Mouse (Mus musculus): ENCODE data around the gene Ccnq.
A peak's percentile ranks its signal among the peaks of the same experiment; 100 is the strongest.

Gene Ccnq

DNA sequence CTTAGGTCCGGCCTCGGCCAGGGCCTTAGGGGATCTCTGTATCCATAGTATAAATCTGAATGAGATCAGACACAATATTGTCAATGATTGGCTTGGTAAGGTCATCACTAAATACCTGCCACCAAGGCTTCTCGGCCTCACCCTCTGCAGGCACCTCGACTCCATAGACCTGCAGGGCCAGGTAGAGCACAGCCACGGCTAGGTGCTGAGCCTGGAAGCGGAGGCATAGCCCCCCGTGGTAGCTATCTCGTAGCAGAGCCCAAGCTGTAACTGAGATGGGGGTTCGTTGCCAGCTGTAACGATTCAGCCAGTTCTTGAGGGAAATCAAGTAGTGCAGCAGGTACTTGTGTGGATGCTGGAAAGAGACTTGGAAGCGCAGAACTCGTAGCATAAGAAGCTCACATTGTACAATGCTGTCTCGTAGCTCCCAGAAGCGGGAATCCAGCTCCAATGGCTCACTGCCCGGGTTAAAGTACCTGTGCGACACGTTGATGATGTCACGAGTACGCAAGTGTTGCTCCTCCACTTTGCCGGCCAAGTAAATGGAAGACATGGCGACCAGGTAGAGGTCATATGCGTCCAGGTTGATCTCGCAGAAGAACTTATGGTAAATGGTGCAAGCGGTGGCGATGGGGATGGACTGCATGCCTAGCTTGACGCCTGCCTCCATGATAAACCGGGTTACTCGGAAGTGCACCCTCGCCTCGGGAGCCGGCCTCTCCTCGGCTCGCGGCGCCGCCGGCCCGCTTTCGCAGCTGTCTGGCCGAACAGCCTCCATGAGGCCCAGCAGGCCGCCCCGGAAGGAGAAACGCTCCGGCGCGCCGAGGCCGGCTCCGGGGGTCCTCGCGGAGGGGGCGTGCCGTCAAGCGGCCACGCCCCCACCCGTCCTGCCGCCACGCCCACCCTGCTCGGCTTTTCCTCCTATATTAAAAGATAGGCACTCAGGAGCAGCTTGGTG lies at the start of gene Ccnq:
Gene Ccnq, minus strand, starts transcription at position 845 of the 958 bp plus-strand sequence.
- DNase-seq (ENCODE audit: low read depth, low spot score): peak; percentile 73

GRCm38 (mm10) chr11:78801094-78801493 lies 49.6 kb upstream of the Ccnq start:
- DNase-seq (ENCODE audit: low read depth, low spot score): no peak

DNA sequence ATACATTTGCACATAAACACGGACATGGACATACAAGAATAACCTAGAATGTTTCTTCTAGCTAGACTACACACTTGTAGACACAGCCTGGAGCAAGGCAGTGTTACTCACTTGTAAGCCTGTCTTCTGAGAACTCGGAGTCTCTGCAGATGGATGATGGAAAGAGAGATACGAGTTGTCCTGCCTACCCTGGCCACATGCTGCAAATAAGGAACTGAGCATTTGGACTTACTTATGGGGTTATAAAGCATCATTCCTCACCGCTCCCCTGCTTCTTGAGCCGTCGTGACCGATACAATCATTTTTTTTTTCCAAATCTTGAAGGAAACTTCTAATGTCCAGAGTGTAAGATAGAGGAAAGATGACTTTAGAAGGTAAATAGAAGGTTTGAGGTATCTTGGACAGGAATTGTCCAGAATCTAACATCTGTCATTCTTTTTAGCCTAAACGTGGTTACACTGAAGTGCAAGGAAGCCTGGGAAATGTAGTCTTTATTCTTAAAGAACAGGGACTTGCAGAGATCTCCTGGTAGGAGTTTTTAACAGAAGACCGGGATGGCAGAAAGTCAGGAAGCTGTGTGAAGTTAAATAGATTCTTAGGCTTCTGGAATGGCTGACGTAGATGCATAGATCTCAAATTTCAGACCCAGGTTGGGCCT lies 44.7 kb upstream of the Ccnq start:
- no peak for DNase-seq (ENCODE audit: low read depth, low spot score)

- peak; percentile 73 for DNase-seq (ENCODE audit: low read depth, low spot score)
These were observed 41.6 kb upstream of the Ccnq start for GRCm38 (mm10) chr11:78793116-78793515.

- DNase-seq (ENCODE audit: low read depth, low spot score): peak; percentile 89
These were observed 40.9 kb upstream of the Ccnq start for GRCm38 (mm10) chr11:78792465-78792864.

- no peak for DNase-seq (ENCODE audit: low read depth, low spot score)
These were observed 40.5 kb upstream of the Ccnq start for GRCm38 (mm10) chr11:78792055-78792454.

DNA sequence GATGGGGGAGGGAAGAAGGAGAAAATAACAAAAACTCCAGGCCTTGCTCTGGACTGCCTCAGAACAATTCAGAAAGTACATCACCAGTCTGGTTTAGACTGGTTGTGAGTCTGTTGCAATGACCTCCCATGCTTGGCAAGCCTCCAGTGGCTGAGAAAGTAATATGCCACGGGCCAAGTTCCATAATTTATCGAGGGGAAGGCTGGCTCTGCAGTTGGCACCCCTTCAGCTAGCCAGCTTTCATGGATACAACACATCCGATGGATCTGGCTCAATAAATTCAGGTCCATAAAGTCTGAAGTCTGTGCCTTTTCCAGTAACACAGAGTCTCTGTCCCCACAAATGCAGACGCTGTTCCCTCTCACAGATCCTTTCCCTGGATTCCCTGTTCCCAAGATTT lies 40.1 kb upstream of the Ccnq start:
- peak; percentile 63 for DNase-seq (ENCODE audit: low read depth, low spot score)

DNA sequence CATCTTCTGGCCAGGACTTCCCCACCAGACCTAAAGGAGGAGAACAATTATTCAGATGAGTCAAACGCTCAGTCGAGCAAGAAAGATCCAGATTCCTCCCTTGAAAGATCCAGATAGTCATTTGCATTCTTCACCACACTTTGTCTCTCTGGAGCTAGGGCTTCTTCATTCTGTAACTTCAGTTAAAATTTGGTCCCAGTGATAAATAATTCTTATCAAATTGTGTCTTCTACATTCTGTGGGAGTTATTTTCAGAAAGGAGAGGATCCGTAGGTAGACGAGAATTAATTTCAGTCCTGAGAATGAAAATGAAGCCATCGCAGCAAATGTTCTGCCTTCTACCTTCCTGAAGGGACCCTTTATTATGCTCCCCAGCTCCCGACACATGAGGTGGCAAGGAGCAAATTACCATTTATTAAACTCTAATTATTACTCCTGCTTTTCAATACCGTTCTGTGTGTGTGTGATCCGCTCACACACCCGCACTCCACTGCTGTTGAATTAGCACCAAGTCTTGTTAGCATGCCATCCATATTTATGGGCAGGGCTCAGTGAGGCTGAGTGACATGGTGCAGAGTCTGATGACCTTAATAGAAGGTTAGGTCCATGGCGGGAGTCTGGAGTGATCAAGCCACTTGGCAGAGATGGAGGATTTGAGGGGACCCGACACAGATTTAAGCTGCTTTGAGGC lies 38.0 kb upstream of the Ccnq start:
- peak; percentile 31 for DNase-seq (ENCODE audit: low read depth, low spot score)

GRCm38 (mm10) chr11:78786013-78786431 lies 34.5 kb upstream of the Ccnq start:
- DNase-seq (ENCODE audit: low read depth, low spot score): no peak

- no peak for DNase-seq (ENCODE audit: low read depth, low spot score)
These were observed 31.3 kb upstream of the Ccnq start for GRCm38 (mm10) chr11:78782791-78783347.

DNA sequence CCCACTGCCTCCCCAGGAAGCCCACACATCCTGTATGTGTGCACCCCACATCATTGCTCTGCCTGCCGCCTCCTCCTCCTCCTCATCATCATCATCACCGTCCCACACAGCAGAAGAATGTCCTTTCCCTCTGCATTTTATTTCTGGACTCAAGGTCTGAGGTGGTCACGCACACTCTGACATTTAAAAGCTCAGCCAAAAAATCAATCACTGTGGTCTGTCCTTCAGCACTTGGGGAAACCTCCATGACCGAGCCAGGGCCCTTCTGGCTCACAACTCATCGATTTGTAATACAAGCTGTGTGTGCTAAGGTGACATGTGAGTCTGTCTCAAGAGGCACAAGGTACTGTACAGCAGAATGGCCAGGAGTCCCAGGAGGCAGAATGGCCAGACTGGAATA lies 30.8 kb upstream of the Ccnq start:
- no peak for DNase-seq (ENCODE audit: low read depth, low spot score)

DNA sequence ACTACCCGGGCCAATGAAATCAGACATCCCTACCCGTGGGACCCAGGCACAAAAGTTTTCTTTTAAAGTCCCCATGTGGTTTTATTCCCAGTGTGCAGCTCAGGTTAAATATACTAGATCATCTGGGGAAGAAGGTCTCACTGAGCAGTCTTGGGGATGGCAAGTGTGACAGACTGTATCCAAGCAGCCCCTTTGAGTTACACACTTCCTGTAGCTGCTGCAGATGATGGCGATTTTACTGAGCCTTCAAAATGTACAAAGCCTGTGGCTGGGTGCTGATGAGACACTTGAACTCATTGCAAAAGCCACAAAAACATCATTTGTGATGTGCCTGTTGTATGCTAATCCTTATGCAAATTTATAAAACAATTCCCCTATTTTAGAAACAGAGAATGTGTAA lies 29.0 kb upstream of the Ccnq start:
- DNase-seq (ENCODE audit: low read depth, low spot score): no peak

GRCm38 (mm10) chr11:78780002-78780401 lies 28.5 kb upstream of the Ccnq start:
- DNase-seq (ENCODE audit: low read depth, low spot score): no peak

DNA sequence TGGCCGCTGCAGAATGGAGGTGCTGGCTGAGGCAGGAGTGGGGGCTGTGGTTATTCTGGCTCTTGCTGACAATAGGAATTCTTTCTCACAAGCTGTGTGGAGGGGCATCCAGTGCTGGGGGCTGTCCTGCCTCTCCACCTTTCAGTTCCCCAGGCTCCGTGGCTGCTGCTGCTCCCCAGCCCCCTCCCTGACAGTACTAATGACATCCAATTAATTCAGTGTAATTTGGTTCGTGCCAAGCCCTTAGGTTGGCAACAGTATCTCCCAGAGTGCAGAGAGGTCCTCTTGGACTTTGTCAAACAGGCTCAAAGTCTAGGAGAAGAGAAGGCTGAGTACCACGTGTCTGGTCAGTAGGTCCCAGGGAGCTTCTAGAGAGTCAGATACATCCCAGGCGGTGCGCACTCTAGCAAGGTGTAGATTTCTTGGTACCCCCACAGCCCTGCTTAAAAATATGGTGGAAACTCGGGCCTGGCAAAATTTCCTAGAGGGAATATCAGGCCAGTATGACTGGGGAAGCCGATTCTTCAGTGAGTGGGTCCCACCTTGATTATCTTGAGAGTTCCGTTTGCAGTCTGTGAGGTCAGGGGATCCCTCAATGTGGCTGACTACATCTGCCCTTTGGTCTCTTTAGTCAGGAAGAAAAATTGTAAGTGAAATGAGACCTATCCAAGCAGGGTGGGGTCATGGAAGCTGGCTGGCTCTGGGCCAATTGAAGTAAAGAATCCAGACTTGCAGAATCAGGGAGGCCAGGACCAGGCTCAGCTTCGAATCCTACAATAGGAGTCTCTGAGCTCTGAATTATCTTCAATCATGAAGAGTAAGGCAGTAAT lies 26.5 kb upstream of the Ccnq start:
- DNase-seq (ENCODE audit: low read depth, low spot score): no peak

GRCm38 (mm10) chr11:78771751-78772283 lies 20.3 kb upstream of the Ccnq start:
- peak; percentile 92 for DNase-seq (ENCODE audit: low read depth, low spot score)

DNA sequence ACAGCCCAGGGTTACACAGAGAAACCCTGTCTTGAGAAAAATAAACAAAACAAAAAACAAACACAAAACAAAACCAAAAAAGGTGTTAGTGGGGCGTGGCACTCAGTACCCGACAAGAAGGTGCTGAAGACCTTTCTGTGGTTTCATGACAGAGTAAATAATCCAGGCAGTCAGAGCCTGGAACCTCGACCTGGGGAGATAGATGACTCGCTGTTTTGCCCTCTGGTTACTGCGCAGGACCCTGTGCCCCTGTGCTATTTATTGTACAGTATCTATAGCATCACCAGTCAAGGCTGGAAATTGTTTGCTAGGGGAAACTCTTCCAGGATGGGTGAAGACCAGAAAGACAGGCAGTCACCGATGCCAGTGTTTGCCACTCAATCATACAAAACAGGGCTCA lies 18.9 kb upstream of the Ccnq start:
- DNase-seq (ENCODE audit: low read depth, low spot score): no peak

GRCm38 (mm10) chr11:78768778-78769177 lies 17.2 kb upstream of the Ccnq start:
- DNase-seq (ENCODE audit: low read depth, low spot score): no peak

DNA sequence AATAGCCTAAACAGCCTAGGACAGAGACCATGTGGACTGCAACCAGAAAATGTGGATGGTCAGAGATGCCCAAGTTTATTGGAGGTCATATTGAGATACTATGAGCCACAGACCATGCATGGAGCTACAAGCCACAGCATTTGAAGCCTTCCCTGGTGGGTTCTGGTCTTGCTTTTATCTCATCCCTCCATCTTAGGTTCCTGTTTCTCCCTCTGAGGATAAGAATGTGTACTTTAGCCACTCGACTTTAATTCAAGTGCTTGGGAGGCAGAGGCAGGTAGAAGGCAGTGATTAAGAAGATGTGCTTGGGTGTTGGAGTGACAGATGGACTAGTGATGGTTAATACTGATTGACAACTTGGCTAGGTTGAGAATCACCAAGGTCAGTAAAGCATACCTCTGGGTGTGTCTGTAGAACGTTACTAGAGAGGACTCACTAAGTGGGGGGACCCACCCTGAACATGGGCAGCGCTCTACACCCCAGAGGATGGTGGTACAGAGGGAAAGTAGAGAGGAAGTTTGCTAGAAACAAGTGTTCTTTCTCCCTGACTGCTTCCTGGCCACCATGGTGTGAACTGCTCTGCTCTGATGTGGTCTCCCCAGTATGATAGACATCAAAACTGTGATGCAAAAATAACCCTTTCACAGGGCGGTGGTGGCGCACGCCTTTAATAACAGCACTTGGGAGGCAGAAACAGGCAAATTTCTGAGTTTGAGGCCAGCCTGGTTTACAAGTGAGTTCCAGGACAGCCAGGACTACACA lies 14.7 kb upstream of the Ccnq start:
- no peak for DNase-seq (ENCODE audit: low read depth, low spot score)

DNA sequence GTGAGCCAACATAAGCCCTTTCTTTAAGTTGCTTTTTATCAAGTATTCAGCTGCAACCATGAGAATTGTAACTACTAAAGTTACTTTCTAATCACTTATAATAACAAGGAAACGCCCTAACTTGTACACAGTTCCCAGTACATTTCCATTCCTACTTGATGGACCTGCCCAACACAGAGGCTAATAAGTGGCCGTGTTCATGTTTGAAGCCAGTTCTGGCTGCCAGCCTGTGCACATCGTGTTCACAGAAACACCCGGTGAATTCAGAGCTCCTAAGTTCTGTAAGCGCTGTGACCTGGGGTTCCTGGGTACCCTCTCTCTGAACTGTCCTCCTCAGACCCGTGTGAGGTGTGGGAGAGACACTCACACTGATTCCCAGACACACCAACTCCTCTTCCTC lies 13.3 kb upstream of the Ccnq start:
- DNase-seq (ENCODE audit: low read depth, low spot score): no peak

DNA sequence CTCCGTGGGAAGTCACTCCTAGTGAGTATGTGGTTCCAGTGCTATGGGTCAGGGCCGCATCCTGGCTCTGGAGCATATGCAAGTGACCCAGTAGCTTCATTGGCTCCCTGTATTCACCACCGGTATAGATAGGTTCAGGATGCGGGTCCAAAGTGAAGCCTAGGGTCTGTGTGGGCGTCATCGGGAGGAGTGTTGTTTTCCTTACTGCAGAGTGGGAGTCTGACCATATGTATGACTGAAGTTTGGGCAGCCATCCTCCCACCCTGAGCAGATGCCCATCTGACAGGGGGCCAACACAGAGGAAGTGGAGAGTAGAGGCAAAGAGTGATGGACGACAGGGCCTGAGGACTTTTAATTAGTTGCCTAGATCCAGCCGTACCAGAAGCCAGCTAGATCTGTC lies 12.8 kb upstream of the Ccnq start:
- peak; percentile 74 for DNase-seq (ENCODE audit: low read depth, low spot score)
